Mouse (Mus musculus) CH12.LX (cell line): ENCODE data around the gene Kcnc2. TPM values are rescaled to one million over a fixed set of nuclear protein-coding genes. Genes with fewer than 3 reads are reported as not detected.

Experiments used
- DNase-seq: peaks from one replicate; pipeline ENCODE4 v3.0.0-alpha.2; 2013; ENCODE audit errors: extremely low read depth
- H3K27ac ChIP-seq: 2 replicates; pipeline ENCODE4 v1.5.1; 2012; ENCODE audit warnings: low read depth, mild to moderate bottlenecking, control low read depth, moderate library complexity; ENCODE audit not compliant: insufficient read depth
- H3K27me3 ChIP-seq: replicated peaks from 2 replicates; pipeline ENCODE3; 2012; ENCODE audit warnings: inconsistent platforms
- H3K36me3 ChIP-seq, 2 experiments: replicated peaks in 1 of 2; 2 replicates each; pipeline versions ENCODE3 to v1.6.1; 2012; ENCODE audit warnings: inconsistent platforms in 1 of 2, low read length in 1 of 2, mild to moderate bottlenecking in 1 of 2, mixed read lengths in 1 of 2, moderate library complexity in 1 of 2; ENCODE audit not compliant: control insufficient read depth in 1 of 2, insufficient read depth in 1 of 2
- H3K4me1 ChIP-seq, 2 experiments: 2 replicates each; pipeline ENCODE4 v1.6.1; 2012; ENCODE audit warnings: inconsistent platforms in 1 of 2, moderate library complexity in 1 of 2; ENCODE audit not compliant: insufficient read depth in 2 of 2, control insufficient read depth in 1 of 2
- H3K4me2 ChIP-seq: 2 replicates; pipeline ENCODE4 v1.6.1; 2012; ENCODE audit warnings: low read depth, mild to moderate bottlenecking, control low read depth; ENCODE audit not compliant: poor library complexity, insufficient read depth, severe bottlenecking
- H3K4me3 ChIP-seq, 3 experiments: fragments of 150-350 bp in 1 of 3; sonication (generic) in 1 of 3; replicated peaks in 1 of 3; 2 replicates each; pipeline versions ENCODE3 to v1.5.1; 2011 to 2012; ENCODE audit warnings: low read depth in 2 of 3, low read length in 2 of 3, mild to moderate bottlenecking in 2 of 3, moderate library complexity in 2 of 3, control low read depth in 1 of 3, improper control_type of control experiment in 1 of 3, inconsistent platforms in 1 of 3, mixed read lengths in 1 of 3; ENCODE audit not compliant: poor library complexity in 1 of 3
- H3K79me2 ChIP-seq: replicated peaks from 2 replicates; pipeline ENCODE4 v1.6.1; 2012; ENCODE audit warnings: mild to moderate bottlenecking, moderate library complexity; ENCODE audit not compliant: control insufficient read depth, poor library complexity, insufficient read depth, severe bottlenecking; ENCODE audit errors: extremely low read depth
- H3K9ac ChIP-seq: 2 replicates; pipeline ENCODE4 v1.6.1; 2012; ENCODE audit warnings: low read depth, mild to moderate bottlenecking, control low read depth, moderate library complexity; ENCODE audit not compliant: insufficient read depth
- H3K9me3 ChIP-seq: replicated peaks from 2 replicates; pipeline ENCODE3; 2012; ENCODE audit warnings: low read length, inconsistent platforms, mixed read lengths
- BHLHE40 ChIP-seq: IDR thresholded peaks from 2 replicates; pipeline ENCODE4 v1.6.1; 2011; ENCODE audit warnings: mild to moderate bottlenecking, low read depth, low read length, improper control_type of control experiment
- CHD2 ChIP-seq: IDR thresholded peaks from 2 replicates; pipeline ENCODE4 v1.6.1; 2011; ENCODE audit warnings: low read length, improper control_type of control experiment
- CTCF ChIP-seq, 2 experiments: IDR thresholded peaks in 1 of 2; conservative IDR thresholded peaks in 1 of 2; 2 replicates each; pipeline ENCODE4 v1.5.1; 2011 to 2012; ENCODE audit warnings: low read depth in 2 of 2, low read length in 2 of 2, improper control_type of control experiment in 1 of 2, inconsistent platforms in 1 of 2, mild to moderate bottlenecking in 1 of 2, moderate library complexity in 1 of 2
- ELF1 ChIP-seq: IDR thresholded peaks from 2 replicates; pipeline ENCODE4 v1.6.1; 2014; ENCODE audit warnings: low read depth, mild to moderate bottlenecking, inconsistent platforms, low read length, improper control_type of control experiment
- EP300 ChIP-seq: IDR thresholded peaks from 2 replicates; pipeline ENCODE4 v1.6.1; 2011; ENCODE audit warnings: low read length, improper control_type of control experiment
- ETS1 ChIP-seq: conservative IDR thresholded peaks from 2 replicates; pipeline ENCODE4 v1.6.1; 2012; ENCODE audit warnings: low read depth, mild to moderate bottlenecking, inconsistent platforms, low read length, improper control_type of control experiment, moderate library complexity
- GABPA ChIP-seq: IDR thresholded peaks from 2 replicates; pipeline ENCODE4 v1.6.1; 2012; ENCODE audit warnings: low read depth, low read length, improper control_type of control experiment, inconsistent platforms; ENCODE audit not compliant: insufficient replicate concordance
- IRF4 ChIP-seq: IDR thresholded peaks from 2 replicates; pipeline ENCODE4 v1.6.1; 2014; ENCODE audit warnings: low read depth, mild to moderate bottlenecking, inconsistent platforms, low read length, improper control_type of control experiment
- JUN ChIP-seq: IDR thresholded peaks from 2 replicates; pipeline ENCODE4 v1.6.1; 2011; ENCODE audit warnings: low read depth, mild to moderate bottlenecking, low read length, improper control_type of control experiment, moderate library complexity; ENCODE audit not compliant: insufficient read depth
- JUND ChIP-seq: conservative IDR thresholded peaks from 2 replicates; pipeline ENCODE4 v1.6.1; 2011; ENCODE audit warnings: low read depth, low read length, improper control_type of control experiment
- KAT2A ChIP-seq: IDR thresholded peaks from 2 replicates; pipeline ENCODE4 v1.6.1; 2012; ENCODE audit warnings: low read length, improper control_type of control experiment, inconsistent platforms; ENCODE audit not compliant: insufficient replicate concordance
- MAFK ChIP-seq: IDR thresholded peaks from 2 replicates; pipeline ENCODE4 v1.6.1; 2011; ENCODE audit warnings: low read length, improper control_type of control experiment; ENCODE audit not compliant: insufficient replicate concordance
- MAX ChIP-seq: IDR thresholded peaks from 2 replicates; pipeline ENCODE4 v1.6.1; 2011; ENCODE audit warnings: low read length, improper control_type of control experiment
- MAZ ChIP-seq: IDR thresholded peaks from 2 replicates; pipeline ENCODE4 v1.6.1; 2012; ENCODE audit warnings: low read depth, mild to moderate bottlenecking, inconsistent platforms, low read length, improper control_type of control experiment, moderate library complexity
- MEF2A ChIP-seq: IDR thresholded peaks from 2 replicates; pipeline ENCODE4 v1.6.1; 2014; ENCODE audit warnings: low read depth, mild to moderate bottlenecking, inconsistent platforms, low read length, improper control_type of control experiment, borderline replicate concordance
- MXI1 ChIP-seq: IDR thresholded peaks from 2 replicates; pipeline ENCODE4 v1.6.1; 2011; ENCODE audit warnings: mild to moderate bottlenecking, low read depth, low read length, improper control_type of control experiment
- MYC ChIP-seq: IDR thresholded peaks from 2 replicates; pipeline ENCODE4 v1.6.1; 2011; ENCODE audit warnings: low read depth, mild to moderate bottlenecking, improper control_type of control experiment, low read length
- NELFE ChIP-seq: IDR thresholded peaks from 2 replicates; pipeline ENCODE4 v1.6.1; 2011; ENCODE audit warnings: low read depth, low read length, improper control_type of control experiment
- PAX5 ChIP-seq: IDR thresholded peaks from 2 replicates; pipeline ENCODE4 v1.6.1; 2012; ENCODE audit warnings: low read length, inconsistent platforms, mixed read lengths
- POLR2A ChIP-seq: IDR thresholded peaks from 2 replicates; pipeline ENCODE4 v1.6.1; 2011; ENCODE audit warnings: low read depth, mild to moderate bottlenecking, improper control_type of control experiment, low read length
- RAD21 ChIP-seq: IDR thresholded peaks from 2 replicates; pipeline ENCODE4 v1.6.1; 2011; ENCODE audit warnings: low read depth, mild to moderate bottlenecking, low read length, improper control_type of control experiment, moderate library complexity
- RCOR1 ChIP-seq: conservative IDR thresholded peaks from 2 replicates; pipeline ENCODE4 v1.6.1; 2012; ENCODE audit warnings: low read depth, mild to moderate bottlenecking, inconsistent platforms, low read length, improper control_type of control experiment
- SMC3 ChIP-seq: IDR thresholded peaks from 2 replicates; pipeline ENCODE4 v1.6.1; 2011; ENCODE audit warnings: low read depth, low read length, improper control_type of control experiment
- TBP ChIP-seq: conservative IDR thresholded peaks from 2 replicates; pipeline ENCODE4 v1.6.1; 2011; ENCODE audit warnings: low read depth, low read length, improper control_type of control experiment
- TCF12 ChIP-seq: IDR thresholded peaks from 2 replicates; pipeline ENCODE4 v1.6.1; 2014; ENCODE audit warnings: low read depth, mild to moderate bottlenecking, inconsistent platforms, low read length, improper control_type of control experiment
- USF1 ChIP-seq: IDR thresholded peaks from 2 replicates; pipeline ENCODE4 v1.6.1; 2014; ENCODE audit warnings: low read depth, mild to moderate bottlenecking, inconsistent platforms, low read length, improper control_type of control experiment
- ZKSCAN1 ChIP-seq: IDR thresholded peaks from 2 replicates; pipeline ENCODE4 v1.6.1; 2012; ENCODE audit warnings: low read depth, inconsistent platforms, low read length, improper control_type of control experiment, borderline replicate concordance
- ZNF384 ChIP-seq: IDR thresholded peaks from 2 replicates; pipeline ENCODE4 v1.6.1; 2012; ENCODE audit warnings: low read depth, low read length, improper control_type of control experiment, inconsistent platforms
- dilution Hi-C: fragments of 300-500 bp; cut with MboI; formaldehyde crosslinking; loops from 2 replicates; pipeline ENCODE4 v1.14.3; 2020; ENCODE audit warnings: low sequenced_read_pairs; ENCODE audit not compliant: extremely low pct_unique_long_range_greater_than_20kb, extremely low pct_ligation_motif_present
- in situ Hi-C: fragments of 300-500 bp; cut with MboI; formaldehyde crosslinking; loops from 3 replicates; pipeline ENCODE4 v1.14.3; 2019; ENCODE audit warnings: low sequenced_read_pairs, low pct_ligation_motif_present, low pct_unique_long_range_greater_than_20kb, mixed read lengths
- polyA plus RNA-seq: library from polyadenylated mRNA; unstranded; fragments of >175 nt; gene quantifications from 2 replicates; pipeline ENCODE4 v1.2.1, GENCODE M21; 2012; ENCODE audit warnings: low read depth; ENCODE audit not compliant: insufficient read length
- total RNA-seq, 2 experiments: library from RNA; depleted of rRNA; stranded (reverse); fragments of 300-350 nt in 1 of 2; fragments of >200 nt in 1 of 2; gene quantifications; 2 replicates each; pipeline ENCODE4 v1.2.3; 2012 to 2014

Kcnc2 gene
- total and polyA plus RNA-seq, 3 experiments = not detected

- no peak overlapping the region for H3K27ac ChIP-seq
- in situ Hi-C loops = no loop called here
- H3K4me2 ChIP-seq = no peak overlapping the region
- H3K9ac ChIP-seq = no peak overlapping the region
- H3K9me3 ChIP-seq = no peaks in the 10 kb centered on the region
- DNase-seq = peak; percentile 52
- no peak for TF ChIP-seq PAX5
- TF ChIP-seq TBP = no peak
- 0 out of 2 replicates have a peak, but pooled peaks have one; percentile 28 for TF ChIP-seq ETS1
- no peak for TF ChIP-seq MAX
- TF ChIP-seq EP300 = peak; percentile 40; the same call in 1 of the 2 replicates
- no peak for TF ChIP-seq CHD2
- no peak for TF ChIP-seq ELF1
- no peak for TF ChIP-seq CTCF (conservative IDR thresholded peaks at IDR 0.05 in 1 of 2, IDR thresholded peaks at IDR 0.05 in 1 of 2; ENCODE audit: low read depth in 2 of 2, low read length in 2 of 2)
- TF ChIP-seq MXI1 = no peak
- no peak for TF ChIP-seq RAD21
- TF ChIP-seq RCOR1 = no peak
- peak; percentile 94 for TF ChIP-seq MEF2A
- no peak for TF ChIP-seq USF1
- TF ChIP-seq, all 38 proteins: peak for 3
- dilution Hi-C loops = no loop called here
- Histone ChIP-seq H3K79me2 (no peaks in the 10 kb centered on the region), H3K4me3 (no peak overlapping the region), H3K36me3 (no peaks in the 10 kb centered on the region), H3K4me1 (peaks cover 2 to 8% of the 10 kb centered on the region in 2 experiments; a peak in 2 of 4 replicates), H3K27me3 (no peaks in the 10 kb centered on the region)
Observed at GRCm38 (mm10) chr10:112468689-112469384, 197.9 kb downstream of the Kcnc2 start.

GRCm38 (mm10) chr10:112474122-112474810 lies 203.3 kb downstream of the Kcnc2 start:
- in situ Hi-C loops (no loop called here), dilution Hi-C loops (no loop called here)
- Histone ChIP-seq H3K36me3 (no peaks in the 10 kb centered on the region), H3K79me2 (no peaks in the 10 kb centered on the region), H3K9me3 (no peaks in the 10 kb centered on the region), H3K4me3 (no peak overlapping the region), H3K27ac (no peak overlapping the region), H3K4me2 (0 out of 2 replicates have a peak overlapping the region, but pooled peaks have one; percentile 7), H3K4me1 (peaks cover 0 to 11% of the 10 kb centered on the region in 2 experiments; a peak in 2 of 4 replicates), H3K9ac (0 out of 2 replicates have a peak overlapping the region, but pooled peaks have one; percentile 3), H3K27me3 (no peaks in the 10 kb centered on the region)
- DNase-seq = peak; percentile 54
- TF ChIP-seq CHD2 = no peak; the same call in 1 of the 2 replicates
- TF ChIP-seq EP300 = peak; percentile 92
- no peak for TF ChIP-seq MAZ
- no peak for TF ChIP-seq POLR2A
- peak; percentile 66 for TF ChIP-seq BHLHE40
- peak; percentile 39; the same call in 1 of the 2 replicates for TF ChIP-seq MEF2A
- no peak for TF ChIP-seq TCF12
- no peak for TF ChIP-seq ZNF384
- peak; percentile 85 for TF ChIP-seq JUND
- TF ChIP-seq SMC3 = no peak
- TF ChIP-seq GABPA = no peak
- TF ChIP-seq MAX = peak; percentile 72; the same call in 1 of the 2 replicates
- TF ChIP-seq IRF4 = peak; percentile 81
- TF ChIP-seq ELF1 = no peak
- TF ChIP-seq JUN = peak; percentile 69
- TF ChIP-seq CTCF (conservative IDR thresholded peaks at IDR 0.05 in 1 of 2, IDR thresholded peaks at IDR 0.05 in 1 of 2; ENCODE audit: low read depth in 2 of 2, low read length in 2 of 2) = no peak
- no peak for TF ChIP-seq ETS1
- no peak; the same call in 1 of the 2 replicates for TF ChIP-seq RAD21
- no peak for TF ChIP-seq KAT2A
- no peak for TF ChIP-seq NELFE
- no peak for TF ChIP-seq MAFK
- TF ChIP-seq ZKSCAN1 = no peak
- TF ChIP-seq MYC = peak; percentile 68; the same call in 1 of the 2 replicates
